Mouse (Mus musculus): ENCODE measurements around the gene Car3. TPM values are rescaled to one million over a fixed set of nuclear protein-coding genes. Genes with fewer than 3 reads are reported as not detected.
"Not testable (repeated sequence)": the region's sequence is repeated elsewhere in the genome, so short reads cannot be mapped to it uniquely, and the experiment has no call there.

The Car3 gene
- 25.2 and 27.4 TPM in 2 replicates for polyA plus RNA-seq (2016; fragmentation: Nextera tagmentation; extraction: Ambion mirVana)

DNA sequence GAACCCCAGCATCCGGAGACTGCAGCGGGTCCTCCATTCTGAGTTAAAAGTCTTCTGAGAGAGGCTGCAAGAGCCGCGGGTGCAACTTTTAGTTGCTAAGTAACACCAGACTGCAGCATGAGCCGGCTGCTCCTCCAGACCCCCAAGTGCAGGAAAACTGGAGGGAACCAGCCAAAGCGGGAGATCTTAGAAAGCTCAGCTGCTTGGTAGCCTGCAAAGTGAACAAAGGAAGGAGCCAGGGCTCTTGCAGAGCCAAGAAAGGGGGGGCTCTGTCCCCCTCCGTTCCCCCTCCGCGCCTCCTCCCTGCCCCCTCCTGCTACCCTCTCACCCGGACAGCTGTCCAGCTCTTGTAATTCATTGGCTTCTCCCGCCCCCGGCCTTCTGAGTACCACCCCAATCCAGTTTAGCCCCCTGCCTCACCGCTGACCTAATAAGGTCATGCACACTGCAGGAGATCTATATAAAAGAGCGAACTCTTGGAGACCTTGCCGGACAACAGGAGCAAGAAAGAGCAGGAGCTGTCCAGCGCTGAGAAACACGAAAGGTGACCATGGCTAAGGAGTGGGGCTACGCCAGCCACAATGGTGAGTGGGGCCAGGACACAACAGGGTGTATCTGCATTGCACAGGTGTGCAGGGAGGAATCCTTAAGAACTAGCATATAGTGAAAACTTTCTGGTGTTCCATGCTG, at the start of gene Car3:
Gene Car3, plus strand, starts transcription at position 491 of the 690 bp plus-strand sequence.
- H3K27me3 ChIP-seq (replicated peaks), result no peaks in the 10 kb centered on the region
- peak within 1 kb of the TSS; percentile 48 for H3K9ac ChIP-seq

DNA sequence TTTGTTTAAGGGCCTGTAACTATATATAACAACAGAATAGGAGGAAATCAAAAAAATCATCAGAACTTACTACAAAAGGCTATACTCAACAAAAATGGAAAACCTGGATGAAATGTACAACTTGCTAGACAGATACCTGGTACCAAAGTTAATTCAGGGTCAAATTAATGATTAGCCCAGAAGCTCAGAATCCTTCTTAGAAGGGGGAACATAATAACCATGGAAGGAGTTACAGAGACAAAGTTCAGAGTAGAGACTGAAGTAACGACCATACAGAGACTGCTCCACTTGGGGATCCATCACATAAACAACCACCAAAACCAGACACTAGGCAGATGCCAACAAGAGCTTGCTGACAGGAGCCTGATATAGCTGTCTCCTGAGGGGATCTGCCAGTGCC, 47.9 kb upstream of the Car3 start:
- not testable (repeated sequence) for H3K27me3 ChIP-seq (replicated peaks); H3K9me3 ChIP-seq (replicated peaks); H3K36me3 ChIP-seq; ATAC-seq (ENCODE audit: insufficient number of reproducible peaks, low FRiP score); H3K4me1 ChIP-seq (replicated peaks); H3K4me3 ChIP-seq; H3K27ac ChIP-seq (ENCODE audit: poor library complexity, severe bottlenecking); H3K9ac ChIP-seq; H3K4me2 ChIP-seq
- 30% methylated on average over 1 of the region's 1 CpGs for WGBS

More for the DNA sequence above, at the start of gene Car3:
- no peaks in the 10 kb centered on the region for H3K9me3 ChIP-seq (replicated peaks)
- peak within 1 kb of the TSS; percentile 89 for H3K4me2 ChIP-seq
- no peaks in the 10 kb centered on the region for H3K36me3 ChIP-seq
- H3K4me3 ChIP-seq, result peak within 1 kb of the TSS; percentile 47
- H3K27ac ChIP-seq (ENCODE audit: poor library complexity, severe bottlenecking), result no peak within 1 kb of the TSS
- ATAC-seq (ENCODE audit: insufficient number of reproducible peaks, low FRiP score), result no peak
- 2% methylated on average over 18 of the region's 18 CpGs for WGBS
- peaks cover 11% of the 10 kb centered on the region; the same call in 1 of the 2 replicates for H3K4me1 ChIP-seq (replicated peaks)

DNA sequence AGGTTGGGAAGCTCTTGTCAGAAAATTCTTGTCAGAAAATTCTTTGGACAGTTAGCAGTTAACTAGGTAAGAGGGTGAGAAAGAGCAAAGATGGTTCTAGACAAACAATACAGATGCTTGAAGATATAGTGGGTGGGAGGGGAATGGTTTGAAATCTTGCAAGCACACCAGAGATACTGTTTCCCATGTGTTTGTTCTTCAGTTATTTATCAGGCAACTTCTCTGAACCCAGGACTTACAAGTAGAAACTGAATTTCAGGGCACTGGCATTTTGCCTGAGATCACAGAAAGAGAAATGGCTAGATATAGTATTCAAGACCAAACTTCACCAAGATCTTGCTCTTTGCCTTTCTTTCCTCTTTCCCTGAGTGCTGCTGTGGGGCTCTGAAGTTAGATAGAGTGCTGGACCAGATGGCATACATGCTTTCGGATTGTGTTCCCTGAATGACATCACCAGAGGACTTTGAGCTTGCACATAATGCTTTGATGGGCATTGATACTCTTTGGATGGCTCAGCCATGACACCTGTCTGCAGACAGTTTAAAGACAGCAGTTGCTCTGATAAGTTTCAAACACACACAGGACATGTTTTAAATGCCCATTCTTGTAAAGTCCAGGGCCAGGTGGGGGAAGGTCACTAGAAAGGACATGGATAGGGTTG, 43.3 kb upstream of the Car3 start:
- 48% methylated on average over 1 of the region's 1 CpGs for WGBS
- H3K4me2 ChIP-seq, result no peak overlapping the region
- no peak overlapping the region for H3K4me3 ChIP-seq
- H3K27me3 ChIP-seq (replicated peaks), result no peaks in the 10 kb centered on the region
- ATAC-seq (ENCODE audit: insufficient number of reproducible peaks, low FRiP score), result no peak
- no peak overlapping the region for H3K9ac ChIP-seq
- H3K9me3 ChIP-seq (replicated peaks), result no peaks in the 10 kb centered on the region
- H3K4me1 ChIP-seq (replicated peaks), result no peaks in the 10 kb centered on the region
- H3K27ac ChIP-seq (ENCODE audit: poor library complexity, severe bottlenecking), result no peak overlapping the region
- no peaks in the 10 kb centered on the region for H3K36me3 ChIP-seq

DNA sequence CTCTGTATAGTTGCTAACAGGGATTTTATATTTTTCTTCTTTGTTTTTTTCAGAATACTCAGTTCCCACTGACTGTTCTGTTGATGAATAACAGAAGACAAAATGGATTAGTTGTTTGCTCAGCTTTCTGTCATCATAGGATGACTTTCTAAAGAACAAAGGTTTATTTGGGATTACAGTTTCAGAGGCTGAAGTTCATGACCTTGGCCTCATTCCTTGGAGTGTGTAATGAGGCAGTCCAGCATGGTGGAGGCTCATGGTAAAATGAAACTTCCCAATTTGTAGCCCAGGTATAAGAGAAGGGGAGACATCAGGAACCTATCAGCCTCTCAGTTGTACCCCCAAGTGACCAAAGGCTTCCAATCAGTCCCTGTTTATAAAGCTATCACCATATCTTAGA, 34.4 kb upstream of the Car3 start:
- Histone ChIP-seq H3K36me3 (no peaks in the 10 kb centered on the region), H3K9me3 (replicated peaks) (no peaks in the 10 kb centered on the region), H3K4me3 (no peak overlapping the region), H3K9ac (no peak overlapping the region), H3K4me1 (replicated peaks) (no peaks in the 10 kb centered on the region), H3K4me2 (no peak overlapping the region), H3K27ac (ENCODE audit: poor library complexity, severe bottlenecking) (no peak overlapping the region), H3K27me3 (replicated peaks) (no peaks in the 10 kb centered on the region)
- ATAC-seq (ENCODE audit: insufficient number of reproducible peaks, low FRiP score), result no peak

DNA sequence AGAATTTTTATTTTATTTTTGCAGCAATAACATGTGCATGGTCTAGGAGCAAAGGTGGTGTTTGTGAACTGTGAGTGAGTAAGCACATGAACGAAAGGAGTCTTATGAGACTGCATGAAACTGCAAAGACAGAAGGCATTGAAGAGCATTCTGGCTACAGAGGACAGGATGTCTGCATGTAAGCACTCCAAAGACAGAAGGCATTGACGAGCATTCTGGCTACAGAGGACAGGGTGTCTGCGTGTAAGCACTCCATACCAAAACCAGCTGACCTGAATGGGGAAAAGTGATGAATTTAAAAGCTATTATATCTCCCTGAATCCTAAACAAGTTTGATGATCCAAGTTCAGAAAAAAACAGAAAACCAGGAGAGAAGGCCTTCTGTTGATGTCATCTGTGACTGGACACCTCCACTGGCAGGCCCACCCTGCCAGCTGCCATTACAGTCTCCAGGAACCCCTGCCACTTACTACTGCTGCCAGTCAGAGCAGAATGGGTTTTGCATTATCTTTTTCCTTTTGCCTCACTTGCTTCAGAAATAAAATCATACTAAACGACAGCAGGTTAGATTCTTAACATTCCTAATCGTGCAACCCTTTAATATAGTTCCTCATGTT, 32.0 kb upstream of the Car3 start:
- H3K4me2 ChIP-seq, result no peak overlapping the region
- WGBS, result 69% methylated on average over 5 of the region's 5 CpGs
- H3K4me3 ChIP-seq, result no peak overlapping the region
- H3K27ac ChIP-seq (ENCODE audit: poor library complexity, severe bottlenecking), result no peak overlapping the region
- no peaks in the 10 kb centered on the region for H3K36me3 ChIP-seq
- H3K27me3 ChIP-seq (replicated peaks), result no peaks in the 10 kb centered on the region
- ATAC-seq (ENCODE audit: insufficient number of reproducible peaks, low FRiP score), result no peak
- no peaks in the 10 kb centered on the region for H3K9me3 ChIP-seq (replicated peaks)
- H3K9ac ChIP-seq, result no peak overlapping the region
- no peaks in the 10 kb centered on the region for H3K4me1 ChIP-seq (replicated peaks)

DNA sequence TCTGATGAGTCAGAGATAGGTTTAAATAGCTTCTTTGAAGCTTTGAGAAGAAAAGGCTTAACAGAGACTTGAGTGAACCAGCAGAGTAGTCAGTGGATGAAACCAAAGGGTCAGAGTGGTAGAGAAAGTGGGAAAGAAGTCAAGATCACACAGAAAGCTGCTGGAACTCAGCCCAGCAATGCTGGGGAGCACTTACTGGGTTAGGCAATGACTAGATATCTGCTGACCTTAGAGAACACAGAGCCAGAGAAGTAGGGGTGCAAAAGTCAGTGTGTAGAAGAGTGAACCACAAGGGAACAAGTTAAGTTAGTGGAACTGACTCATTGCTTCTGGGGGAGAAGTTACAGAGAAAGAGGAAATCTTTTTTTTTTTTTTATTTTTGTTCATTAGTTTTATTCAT, 30.5 kb upstream of the Car3 start:
- ATAC-seq (ENCODE audit: insufficient number of reproducible peaks, low FRiP score), result no peak
- Histone ChIP-seq H3K27ac (ENCODE audit: poor library complexity, severe bottlenecking) (no peak overlapping the region), H3K4me2 (no peak overlapping the region), H3K4me1 (replicated peaks) (no peaks in the 10 kb centered on the region), H3K9me3 (replicated peaks) (no peaks in the 10 kb centered on the region), H3K9ac (no peak overlapping the region), H3K27me3 (replicated peaks) (no peaks in the 10 kb centered on the region), H3K4me3 (no peak overlapping the region), H3K36me3 (no peaks in the 10 kb centered on the region)

DNA sequence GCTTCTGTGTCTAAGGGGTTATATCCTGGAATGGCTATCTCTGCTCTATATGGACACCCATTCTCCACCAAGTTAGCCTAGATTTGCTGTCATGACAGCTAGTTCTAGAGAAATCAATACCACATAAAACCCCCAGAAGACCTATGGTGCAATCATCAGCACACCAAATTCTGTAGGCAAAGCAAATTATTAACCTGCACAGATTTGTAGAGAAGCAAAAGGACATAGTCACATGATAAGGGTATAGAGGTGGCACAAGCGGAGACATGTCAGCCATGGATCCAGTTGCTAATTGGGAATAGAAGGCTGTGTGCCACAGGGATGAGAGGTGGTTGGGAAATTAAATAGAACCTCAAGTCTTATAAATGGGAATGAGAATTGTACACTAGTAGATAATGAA, 24.4 kb upstream of the Car3 start:
- Histone ChIP-seq H3K4me2 (no peak overlapping the region), H3K27me3 (replicated peaks) (no peaks in the 10 kb centered on the region), H3K27ac (ENCODE audit: poor library complexity, severe bottlenecking) (no peak overlapping the region), H3K9ac (no peak overlapping the region), H3K9me3 (replicated peaks) (no peaks in the 10 kb centered on the region), H3K4me3 (no peak overlapping the region), H3K36me3 (no peaks in the 10 kb centered on the region), H3K4me1 (replicated peaks) (no peaks in the 10 kb centered on the region)
- 95% methylated on average over 1 of the region's 1 CpGs for WGBS
- ATAC-seq (ENCODE audit: insufficient number of reproducible peaks, low FRiP score), result no peak

DNA sequence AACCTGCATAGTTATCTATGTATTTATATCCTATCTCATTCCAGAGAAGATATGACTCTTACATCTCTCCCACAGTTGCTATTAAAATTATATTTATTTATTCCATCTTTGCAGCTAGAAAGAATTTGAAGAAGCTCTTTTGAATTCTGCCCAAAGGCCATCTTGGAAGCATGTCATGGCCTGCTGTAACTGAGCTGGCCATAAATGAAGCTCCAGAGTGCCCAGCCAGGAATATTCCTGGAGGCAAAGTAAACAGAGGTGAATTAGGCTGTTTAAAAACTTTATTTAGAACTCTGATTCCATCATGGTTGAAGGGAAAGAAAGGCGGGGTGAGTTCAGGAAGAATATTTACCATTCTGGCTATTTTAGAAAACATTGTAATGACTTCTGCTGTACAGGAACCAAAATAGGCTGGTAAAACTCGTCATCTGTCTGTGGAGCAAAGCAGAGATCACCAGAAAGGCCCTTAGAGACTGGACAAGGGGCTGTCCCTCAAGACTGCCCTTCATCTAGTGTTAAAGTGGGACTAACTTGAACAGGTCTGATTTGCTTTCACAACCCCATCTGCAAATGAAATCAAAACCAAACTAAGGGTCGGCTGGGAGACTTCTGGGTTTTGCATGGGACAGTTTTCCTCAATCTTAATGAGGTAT, 23.7 kb upstream of the Car3 start:
- no peak for ATAC-seq (ENCODE audit: insufficient number of reproducible peaks, low FRiP score)
- H3K27me3 ChIP-seq (replicated peaks), result no peaks in the 10 kb centered on the region
- no peak overlapping the region for H3K4me3 ChIP-seq
- H3K4me2 ChIP-seq, result no peak overlapping the region
- no peaks in the 10 kb centered on the region for H3K9me3 ChIP-seq (replicated peaks)
- H3K36me3 ChIP-seq, result no peaks in the 10 kb centered on the region
- WGBS, result 76% methylated on average over 3 of the region's 3 CpGs
- H3K4me1 ChIP-seq (replicated peaks), result no peaks in the 10 kb centered on the region
- no peak overlapping the region for H3K27ac ChIP-seq (ENCODE audit: poor library complexity, severe bottlenecking)
- no peak overlapping the region for H3K9ac ChIP-seq

DNA sequence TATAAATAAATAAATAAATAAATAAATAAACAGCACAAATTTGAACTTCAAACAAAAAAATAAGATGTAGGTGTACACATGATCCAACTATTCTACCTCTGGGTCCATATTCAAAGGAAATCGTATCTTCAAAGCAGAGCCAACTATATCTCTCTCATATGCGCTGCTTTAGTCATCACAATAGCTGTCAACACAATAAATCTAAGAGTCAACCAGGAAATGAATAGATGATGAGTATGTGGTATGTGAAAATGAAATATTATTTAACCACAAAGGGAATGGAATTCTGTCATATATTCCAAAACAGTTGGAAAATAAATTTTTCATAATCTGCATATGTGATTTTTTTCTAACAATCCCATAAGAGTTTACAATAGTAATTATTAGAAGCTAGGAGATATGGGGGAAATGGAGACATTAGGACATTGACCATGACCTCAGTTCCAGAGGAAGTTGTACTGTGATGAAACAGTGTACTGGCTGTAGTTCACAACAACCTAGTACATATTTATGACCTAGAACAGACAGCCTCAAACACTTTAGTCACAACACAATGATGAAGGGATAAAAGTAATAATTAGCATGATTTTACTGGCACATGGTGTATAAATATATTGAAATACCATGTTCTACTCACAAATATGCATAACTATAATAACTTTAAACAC, 14.6 kb upstream of the Car3 start:
- Histone ChIP-seq H3K27ac (ENCODE audit: poor library complexity, severe bottlenecking) (no peak overlapping the region), H3K9me3 (replicated peaks) (peaks cover 7% of the 10 kb centered on the region; the same call in 1 of the 2 replicates), H3K27me3 (replicated peaks) (no peaks in the 10 kb centered on the region), H3K36me3 (no peaks in the 10 kb centered on the region), H3K4me3 (no peak overlapping the region), H3K9ac (no peak overlapping the region), H3K4me1 (replicated peaks) (no peaks in the 10 kb centered on the region), H3K4me2 (no peak overlapping the region)
- 78% methylated on average over 2 of the region's 2 CpGs for WGBS
- no peak for ATAC-seq (ENCODE audit: insufficient number of reproducible peaks, low FRiP score)

DNA sequence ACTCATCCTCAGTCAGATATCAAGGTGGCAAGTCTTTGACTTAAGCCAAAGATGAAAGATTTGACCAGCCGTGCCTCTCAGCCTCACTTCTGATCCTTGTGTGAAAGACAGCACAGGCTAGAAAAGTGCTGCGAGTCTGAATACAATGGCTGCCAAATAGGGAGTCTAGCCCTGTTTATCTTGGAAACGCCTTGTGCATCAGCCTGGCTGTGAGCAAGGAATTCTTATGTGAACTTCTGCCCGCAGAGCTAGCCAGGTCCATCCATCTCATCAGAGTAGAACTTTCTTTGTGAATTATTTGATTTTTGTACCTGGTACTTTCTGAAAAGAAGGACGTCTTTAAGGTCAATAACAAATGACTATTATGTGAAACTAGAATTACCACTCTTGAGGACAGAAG, 9.3 kb upstream of the Car3 start:
- Histone ChIP-seq H3K9ac (no peak overlapping the region), H3K27ac (ENCODE audit: poor library complexity, severe bottlenecking) (no peak overlapping the region), H3K27me3 (replicated peaks) (no peaks in the 10 kb centered on the region), H3K4me2 (no peak overlapping the region), H3K9me3 (replicated peaks) (peaks cover 7% of the 10 kb centered on the region; the same call in 1 of the 2 replicates), H3K4me3 (no peak overlapping the region), H3K36me3 (no peaks in the 10 kb centered on the region), H3K4me1 (replicated peaks) (no peaks in the 10 kb centered on the region)
- ATAC-seq (ENCODE audit: insufficient number of reproducible peaks, low FRiP score), result no peak
- 58% methylated on average over 5 of the region's 5 CpGs for WGBS

DNA sequence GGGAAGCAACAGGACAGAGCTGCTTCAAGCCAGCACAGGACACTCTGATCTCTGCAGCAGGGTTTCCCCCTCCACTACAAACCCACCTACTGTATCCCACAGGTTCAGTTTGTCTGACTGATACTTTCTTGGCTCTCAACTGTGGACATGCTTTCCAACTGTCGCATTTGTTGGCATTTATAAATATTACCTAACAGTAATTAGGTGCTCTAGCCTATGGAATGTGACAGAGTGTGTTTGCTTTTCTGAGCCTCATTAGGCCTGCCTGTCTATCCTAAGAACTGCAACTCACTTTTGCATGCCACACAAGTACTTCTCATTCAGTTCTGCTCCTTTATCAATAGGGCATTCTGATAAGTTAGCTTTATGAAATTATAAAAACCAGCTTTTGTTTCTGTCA, 8.9 kb upstream of the Car3 start:
- H3K9me3 ChIP-seq (replicated peaks), result peaks cover 7% of the 10 kb centered on the region; the same call in 1 of the 2 replicates
- 73% methylated on average over 1 of the region's 1 CpGs for WGBS
- H3K36me3 ChIP-seq, result no peaks in the 10 kb centered on the region
- no peaks in the 10 kb centered on the region for H3K27me3 ChIP-seq (replicated peaks)
- H3K27ac ChIP-seq (ENCODE audit: poor library complexity, severe bottlenecking), result no peak overlapping the region
- ATAC-seq (ENCODE audit: insufficient number of reproducible peaks, low FRiP score), result no peak
- H3K9ac ChIP-seq, result no peak overlapping the region
- H3K4me1 ChIP-seq (replicated peaks), result no peaks in the 10 kb centered on the region
- H3K4me3 ChIP-seq, result no peak overlapping the region
- no peak overlapping the region for H3K4me2 ChIP-seq
